Mouse (Mus musculus) MEL (cell line): Measurements from ENCODE around the gene Unc5cl. TPM values are rescaled to one million over a fixed set of nuclear protein-coding genes. Genes with fewer than 3 reads are reported as not detected.

ENCODE experiments used
- DNase-seq: peaks from one replicate; pipeline ENCODE4 v3.0.0; 2011; ENCODE audit warnings: low read depth, low spot score
- H3K27ac ChIP-seq: 2 replicates; pipeline ENCODE4 v1.5.1; 2012; ENCODE audit warnings: low read depth, mild to moderate bottlenecking, control low read depth, low read length, moderate library complexity; ENCODE audit not compliant: control insufficient read depth
- H3K27me3 ChIP-seq, 2 experiments: fragments of 150-350 bp in 1 of 2; sonication (generic) in 1 of 2; 2 replicates each; pipeline ENCODE4 v1.6.1; 2012; ENCODE audit warnings: low read length in 2 of 2, mild to moderate bottlenecking in 2 of 2, improper control_type of control experiment in 1 of 2, moderate library complexity in 1 of 2; ENCODE audit not compliant: insufficient read depth in 2 of 2, control insufficient read depth in 1 of 2
- H3K36me3 ChIP-seq, 2 experiments: 2 replicates each; pipeline ENCODE4 v1.6.1; 2012 to 2014; ENCODE audit warnings: low read length in 2 of 2, improper control_type of control experiment in 1 of 2, inconsistent platforms in 1 of 2, mild to moderate bottlenecking in 1 of 2; ENCODE audit not compliant: insufficient read depth in 2 of 2, control insufficient read depth in 1 of 2
- H3K4me1 ChIP-seq, 2 experiments: fragments of 150-350 bp in 1 of 2; sonication (generic) in 1 of 2; 2 replicates each; pipeline ENCODE4 v1.6.1; 2012; ENCODE audit warnings: low read length in 2 of 2, improper control_type of control experiment in 1 of 2, mild to moderate bottlenecking in 1 of 2; ENCODE audit not compliant: insufficient read depth in 2 of 2, control insufficient read depth in 1 of 2
- H3K4me3 ChIP-seq, 2 experiments: fragments of 150-350 bp in 1 of 2; sonication (generic) in 1 of 2; 2 replicates each; pipeline ENCODE4 v1.5.1; 2012; ENCODE audit warnings: low read depth in 2 of 2, low read length in 2 of 2, mild to moderate bottlenecking in 2 of 2, moderate library complexity in 2 of 2, control low read depth in 1 of 2, improper control_type of control experiment in 1 of 2; ENCODE audit not compliant: control insufficient read depth in 1 of 2, insufficient read depth in 1 of 2
- H3K79me2 ChIP-seq: 2 replicates; pipeline ENCODE4 v1.6.1; 2012; ENCODE audit warnings: mild to moderate bottlenecking, low read length, moderate library complexity; ENCODE audit not compliant: control insufficient read depth, poor library complexity, insufficient read depth
- H3K9ac ChIP-seq: 2 replicates; pipeline ENCODE4 v1.6.1; 2012; ENCODE audit warnings: low read depth, mild to moderate bottlenecking, control low read depth, low read length, moderate library complexity; ENCODE audit not compliant: control insufficient read depth, poor library complexity, severe bottlenecking
- H3K9me3 ChIP-seq: fragments of 150-350 bp; sonication (generic); replicated peaks from 2 replicates; pipeline ENCODE4 v1.6.1; 2012; ENCODE audit warnings: mild to moderate bottlenecking, low read length, improper control_type of control experiment, moderate library complexity; ENCODE audit not compliant: insufficient read depth
- CHD1 ChIP-seq: IDR thresholded peaks from 2 replicates; pipeline ENCODE4 v1.6.1; 2012; ENCODE audit warnings: low read depth, mild to moderate bottlenecking, inconsistent platforms, low read length, improper control_type of control experiment
- CHD2 ChIP-seq: IDR thresholded peaks from 2 replicates; pipeline ENCODE4 v1.6.1; 2011; ENCODE audit warnings: low read length, improper control_type of control experiment
- CTCF ChIP-seq, 3 experiments: IDR thresholded peaks in 2 of 3; conservative IDR thresholded peaks in 1 of 3; 2 replicates each; pipeline ENCODE4 v1.5.1; 2011 to 2012; ENCODE audit warnings: low read length in 3 of 3, low read depth in 2 of 3, mild to moderate bottlenecking in 2 of 3, improper control_type of control experiment in 1 of 3, inconsistent platforms in 1 of 3, mixed read lengths in 1 of 3, moderate library complexity in 1 of 3; ENCODE audit not compliant: control insufficient read depth in 1 of 3, insufficient read depth in 1 of 3, poor library complexity in 1 of 3, severe bottlenecking in 1 of 3
- ELF1 ChIP-seq: IDR thresholded peaks from 2 replicates; pipeline ENCODE4 v1.6.1; 2014; ENCODE audit warnings: low read depth, mild to moderate bottlenecking, inconsistent platforms, low read length, improper control_type of control experiment, moderate library complexity
- HCFC1 ChIP-seq: IDR thresholded peaks from 2 replicates; pipeline ENCODE4 v1.6.1; 2012; ENCODE audit warnings: low read depth, mild to moderate bottlenecking, inconsistent platforms, low read length, improper control_type of control experiment, moderate library complexity
- MAFK ChIP-seq: IDR thresholded peaks from 2 replicates; pipeline ENCODE4 v1.6.1; 2011; ENCODE audit warnings: low read depth, mild to moderate bottlenecking, low read length, improper control_type of control experiment, borderline replicate concordance
- MXI1 ChIP-seq: IDR thresholded peaks from 2 replicates; pipeline ENCODE4 v1.6.1; 2011; ENCODE audit warnings: mild to moderate bottlenecking, low read depth, low read length, improper control_type of control experiment
- RAD21 ChIP-seq: IDR thresholded peaks from 2 replicates; pipeline ENCODE4 v1.6.1; 2011; ENCODE audit warnings: mild to moderate bottlenecking, low read depth, low read length, improper control_type of control experiment
- SMC3 ChIP-seq: IDR thresholded peaks from 2 replicates; pipeline ENCODE4 v1.6.1; 2011; ENCODE audit warnings: low read depth, low read length, improper control_type of control experiment
- TBP ChIP-seq: IDR thresholded peaks from 2 replicates; pipeline ENCODE4 v1.8.0; 2011; ENCODE audit warnings: low read depth, low read length, improper control_type of control experiment
- ZC3H11A ChIP-seq: IDR thresholded peaks from 2 replicates; pipeline ENCODE4 v1.6.1; 2012; ENCODE audit warnings: low read depth, mild to moderate bottlenecking, inconsistent platforms, low read length, improper control_type of control experiment
- polyA plus RNA-seq, 2 experiments: library from polyadenylated mRNA; stranded (reverse) in 1 of 2; unstranded in 1 of 2; fragments of >175 nt in 1 of 2; fragments of >200 nt in 1 of 2; gene quantifications; 2 replicates each; pipeline versions ENCODE4 v1.2.1 to v1.2.4; 2012; ENCODE audit warnings: low replicate concordance in 2 of 2, low read depth in 1 of 2; ENCODE audit not compliant: insufficient read length in 2 of 2, insufficient read depth in 1 of 2, missing spikeins in 1 of 2
- total RNA-seq: library from RNA; depleted of rRNA; stranded (reverse); fragments of 300-350 nt; gene quantifications from 2 replicates; pipeline ENCODE4 v1.2.3, GENCODE M21; 2012

The Unc5cl gene
- total and polyA plus RNA-seq, 3 experiments = 4.7 to 7.7 TPM; not detected in 1

- no peak overlapping the region for H3K27ac ChIP-seq
- H3K9ac ChIP-seq = no peak overlapping the region
- no peaks in the 10 kb centered on the region for H3K27me3 ChIP-seq
- no peak for TF ChIP-seq MXI1
- no peak for TF ChIP-seq CHD1
- TF ChIP-seq, all 39 proteins: peak for 0
- Histone ChIP-seq H3K9me3 (no peaks in the 10 kb centered on the region), H3K4me1 (no peaks in the 10 kb centered on the region), H3K79me2 (no peaks in the 10 kb centered on the region), H3K4me3 (no peak overlapping the region), H3K36me3 (no peaks in the 10 kb centered on the region)
- no peak for DNase-seq
Observed at GRCm38 (mm10) chr17:48533844-48534705, 79.4 kb downstream of the Unc5cl start.

DNA sequence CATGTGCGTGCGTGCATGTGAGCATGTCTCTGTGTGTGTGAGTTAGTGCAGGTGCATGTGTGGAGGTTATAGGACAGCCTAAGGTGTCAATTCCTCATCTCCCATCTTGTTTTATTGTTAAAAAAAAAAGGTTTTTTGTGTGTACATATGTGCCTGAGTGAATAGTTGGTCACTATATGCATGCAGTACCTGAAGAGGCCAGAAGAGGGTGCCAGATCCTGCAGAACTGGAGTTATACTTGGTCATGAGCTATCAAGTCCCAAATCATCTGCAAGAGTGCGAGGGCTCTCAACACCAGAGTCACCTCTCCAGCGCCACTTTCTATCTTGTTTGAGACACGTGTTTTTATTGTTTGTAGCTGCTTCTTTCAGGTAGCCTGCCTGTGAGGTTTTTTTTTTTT lies 83.6 kb downstream of the Unc5cl start:
- no peak overlapping the region for H3K4me3 ChIP-seq
- H3K27me3 ChIP-seq = no peaks in the 10 kb centered on the region
- H3K4me1 ChIP-seq = no peaks in the 10 kb centered on the region
- H3K36me3 ChIP-seq = no peaks in the 10 kb centered on the region
- H3K27ac ChIP-seq = no peak overlapping the region
- no peaks in the 10 kb centered on the region for H3K79me2 ChIP-seq
- peak; percentile 40 for DNase-seq
- no peaks in the 10 kb centered on the region for H3K9me3 ChIP-seq
- TF ChIP-seq CHD2 (no peak), SMC3 (peak; percentile 45), TBP (no peak), MAFK (no peak), RAD21 (peak; percentile 60), CTCF (IDR thresholded peaks at IDR 0.05 in 2 of 3, conservative IDR thresholded peaks at IDR 0.05 in 1 of 3; ENCODE audit: control insufficient read depth in 1 of 3, insufficient read depth in 1 of 3, low read depth in 2 of 3, low read length in 3 of 3, poor library complexity in 1 of 3, severe bottlenecking in 1 of 3) (peak; percentile 54 to 64 (median 59)), ZC3H11A (peak; percentile 35; the same call in 1 of the 2 replicates)
- no peak overlapping the region for H3K9ac ChIP-seq

- Histone ChIP-seq H3K79me2 (no peaks in the 10 kb centered on the region), H3K36me3 (no peaks in the 10 kb centered on the region), H3K9ac (no peak overlapping the region), H3K27me3 (no peaks in the 10 kb centered on the region), H3K4me1 (no peaks in the 10 kb centered on the region), H3K4me3 (no peak overlapping the region), H3K9me3 (no peaks in the 10 kb centered on the region), H3K27ac (no peak overlapping the region)
- DNase-seq = no peak
- no peak for TF ChIP-seq ELF1
- TF ChIP-seq CTCF (IDR thresholded peaks at IDR 0.05 in 2 of 3, conservative IDR thresholded peaks at IDR 0.05 in 1 of 3; ENCODE audit: control insufficient read depth in 1 of 3, insufficient read depth in 1 of 3, low read depth in 2 of 3, low read length in 3 of 3, poor library complexity in 1 of 3, severe bottlenecking in 1 of 3) = no peak
- TF ChIP-seq MAFK = no peak
- TF ChIP-seq CHD2 = no peak
- no peak for TF ChIP-seq HCFC1
- TF ChIP-seq, all 39 proteins: peak for 0
Observed at GRCm38 (mm10) chr17:48539326-48539725, 84.6 kb downstream of the Unc5cl start.
